21 mouse cellular contexts compared by ENCODE assay signal in the genomic region with DNA sequence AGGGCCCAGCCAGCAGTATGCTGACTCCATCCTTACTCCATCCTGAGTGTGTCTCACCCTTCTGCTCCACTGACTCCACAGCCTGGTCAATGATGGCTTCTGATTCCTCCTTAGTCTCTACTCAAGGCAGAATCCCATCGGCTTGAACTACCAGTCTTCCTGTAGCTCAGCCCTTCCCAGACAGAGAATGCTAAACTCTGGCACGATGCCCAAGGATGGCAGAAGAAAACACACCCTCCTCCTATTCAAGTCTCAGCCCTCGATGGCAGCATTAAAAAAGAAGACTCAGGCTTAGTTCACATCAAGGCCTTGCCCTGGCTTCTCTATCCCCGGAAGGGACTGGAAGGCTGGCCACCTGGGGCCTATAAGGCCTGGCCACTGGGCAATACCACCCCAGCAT.
DNase-seq lines count a peak whose midpoint lies in the region; ATAC-seq and TF ChIP-seq lines count a peak whose summit lies in the region.
"Had no signal": no experiment of that assay in that cellular context is flagged by ENCODE, and none has a peak within 500 bp of the region (broad histone marks: within the 10 kb centered on the region; RNA-seq: fewer than 3 reads in every experiment).

No protein-coding gene starts in this region.

- no peak for ATAC-seq in forebrain, embryonic 14.5 days
- ATAC-seq in forebrain, embryonic 11.5 days (replicated peaks; ENCODE audit: low FRiP score), result no peak
- no peak for ATAC-seq in intestine, embryonic 15.5 days
- no peak for ATAC-seq in intestine, postnatal 0 days
- ATAC-seq in forebrain, postnatal 0 days, result peak; percentile 23; the same call in 1 of the 2 replicates
- ATAC-seq in liver, embryonic 11.5 days (replicated peaks; ENCODE audit: low FRiP score), result no peak
- ATAC-seq: activated CD4-positive, CD25-positive, alpha-beta regulatory T cell, adult 4 months; hindbrain, postnatal 0 days; Patski had no signal

- peaks cover 22% of the 10 kb centered on the region for H3K4me1 ChIP-seq in forebrain, embryonic 14.5 days (ENCODE audit: control insufficient read depth, insufficient read depth, low read length)
- H3K4me1 ChIP-seq in forebrain, embryonic 11.5 days (replicated peaks; ENCODE audit: control insufficient read depth, insufficient read depth, low read length), result peaks cover 15% of the 10 kb centered on the region
- peaks cover 15% of the 10 kb centered on the region for H3K4me1 ChIP-seq in intestine, embryonic 15.5 days (replicated peaks)
- no peaks in the 10 kb centered on the region for H3K4me1 ChIP-seq in intestine, postnatal 0 days (replicated peaks; ENCODE audit: control insufficient read depth, insufficient read depth, low read length)
- peaks cover 3% of the 10 kb centered on the region; the same call in 1 of the 2 replicates for H3K4me1 ChIP-seq in forebrain, postnatal 0 days (ENCODE audit: insufficient read depth)
- peaks cover 9% of the 10 kb centered on the region; the same call in 1 of the 2 replicates for H3K4me1 ChIP-seq in liver, embryonic 11.5 days (replicated peaks; ENCODE audit: control insufficient read depth, insufficient read depth, low read length)

- H3K27me3 ChIP-seq in forebrain, embryonic 14.5 days (replicated peaks; ENCODE audit: control insufficient read depth, insufficient read depth, low read length), result no peaks in the 10 kb centered on the region
- no peaks in the 10 kb centered on the region for H3K27me3 ChIP-seq in forebrain, embryonic 11.5 days (ENCODE audit: control insufficient read depth, insufficient read depth, low read length)
- H3K27me3 ChIP-seq in intestine, embryonic 15.5 days (replicated peaks), result no peaks in the 10 kb centered on the region
- no peaks in the 10 kb centered on the region for H3K27me3 ChIP-seq in intestine, postnatal 0 days (replicated peaks; ENCODE audit: control insufficient read depth, insufficient read depth, low read length)
- no peaks in the 10 kb centered on the region for H3K27me3 ChIP-seq in forebrain, postnatal 0 days (ENCODE audit: insufficient read depth, low read length)
- H3K27me3 ChIP-seq in liver, embryonic 11.5 days (replicated peaks; ENCODE audit: control insufficient read depth, insufficient read depth, low read length), result peaks cover 7% of the 10 kb centered on the region; the same call in 1 of the 2 replicates
- H3K27me3 ChIP-seq: CH12.LX had no signal

- no peaks in the 10 kb centered on the region for H3K36me3 ChIP-seq in forebrain, embryonic 14.5 days (ENCODE audit: control insufficient read depth, insufficient read depth, low read length)
- no peaks in the 10 kb centered on the region for H3K36me3 ChIP-seq in forebrain, embryonic 11.5 days (ENCODE audit: control insufficient read depth, insufficient read depth, low read length)
- no peaks in the 10 kb centered on the region for H3K36me3 ChIP-seq in intestine, embryonic 15.5 days
- no peaks in the 10 kb centered on the region for H3K36me3 ChIP-seq in intestine, postnatal 0 days (ENCODE audit: control insufficient read depth, insufficient read depth)
- H3K36me3 ChIP-seq in forebrain, postnatal 0 days (ENCODE audit: insufficient read depth), result no peaks in the 10 kb centered on the region
- H3K36me3 ChIP-seq in liver, embryonic 11.5 days (ENCODE audit: control insufficient read depth, insufficient read depth, low read length), result no peaks in the 10 kb centered on the region
- H3K36me3 ChIP-seq: hindbrain, embryonic 13.5 days had no signal

- TF ChIP-seq POLR2A in brain, embryonic 14.5 days (IDR thresholded peaks at IDR 0.05; ENCODE audit: borderline replicate concordance, extremely low read depth, insufficient read depth, insufficient read length, poor library complexity, severe bottlenecking), result no peak

- peak; percentile 61 for DNase-seq in forebrain, embryonic 14.5 days (ENCODE audit: low spot score)
- no peak for DNase-seq in forebrain, embryonic 11.5 days (ENCODE audit: low spot score)
- DNase-seq in brain, embryonic 14.5 days (ENCODE audit: low read depth), result peak; percentile 66
- DNase-seq in forebrain, postnatal 0 days, result peak; percentile 60
- DNase-seq in lung, postnatal 36 days, result no peak
- no peak for DNase-seq in liver, embryonic 11.5 days (ENCODE audit: low spot score)
- DNase-seq: adrenal gland, postnatal 14 days; cerebellum, adult 11 months; cerebellum, adult 9-10 months; cerebellum, postnatal 25 days; gastrocnemius, postnatal 14 days; heart, adult 2 months; heart, postnatal 10 days; kidney, adult 8-10 months had no signal

- no peak overlapping the region for H3K27ac ChIP-seq in forebrain, embryonic 14.5 days (ENCODE audit: low read depth, low read length)
- H3K27ac ChIP-seq in forebrain, embryonic 11.5 days (ENCODE audit: low read depth, low read length), result no peak overlapping the region
- H3K27ac ChIP-seq in intestine, embryonic 15.5 days, result peak overlapping the region; percentile 88
- no peak overlapping the region for H3K27ac ChIP-seq in intestine, postnatal 0 days (ENCODE audit: low read depth, low read length)
- no peak overlapping the region for H3K27ac ChIP-seq in forebrain, postnatal 0 days (ENCODE audit: low read depth, low read length)
- H3K27ac ChIP-seq in liver, embryonic 11.5 days (ENCODE audit: low read depth, low read length), result no peak overlapping the region
- H3K27ac ChIP-seq: heart, adult 2 months; hindbrain, embryonic 13.5 days; hindbrain, postnatal 0 days had no signal

- no peak for TF ChIP-seq CTCF in intestine, postnatal 0 days (IDR thresholded peaks at IDR 0.05; ENCODE audit: low read depth)
- TF ChIP-seq CTCF in brain, embryonic 14.5 days (IDR thresholded peaks at IDR 0.05; ENCODE audit: borderline replicate concordance, extremely low read depth, insufficient read depth, insufficient read length), result no peak
- TF ChIP-seq CTCF in forebrain, postnatal 0 days (IDR thresholded peaks at IDR 0.05; ENCODE audit: low read depth), result no peak

- H3K4me3 ChIP-seq in forebrain, embryonic 14.5 days (ENCODE audit: low read depth, low read length), result no peak overlapping the region
- H3K4me3 ChIP-seq in forebrain, embryonic 11.5 days (ENCODE audit: low read depth, low read length), result no peak overlapping the region
- no peak overlapping the region for H3K4me3 ChIP-seq in intestine, embryonic 15.5 days (replicated peaks)
- H3K4me3 ChIP-seq in intestine, postnatal 0 days (ENCODE audit: low read depth, low read length), result no peak overlapping the region
- no peak overlapping the region for H3K4me3 ChIP-seq in forebrain, postnatal 0 days (ENCODE audit: low read depth, low read length)
- H3K4me3 ChIP-seq in liver, embryonic 11.5 days (ENCODE audit: low read depth, low read length), result no peak overlapping the region
- H3K4me3 ChIP-seq: heart, adult 2 months; hindbrain, embryonic 13.5 days had no signal

- no peak overlapping the region for H3K4me2 ChIP-seq in forebrain, embryonic 14.5 days (ENCODE audit: low read length)
- no peak overlapping the region for H3K4me2 ChIP-seq in forebrain, embryonic 11.5 days (ENCODE audit: low read depth, low read length, severe bottlenecking)
- H3K4me2 ChIP-seq in intestine, embryonic 15.5 days (replicated peaks), result no peak overlapping the region
- H3K4me2 ChIP-seq in intestine, postnatal 0 days (replicated peaks; ENCODE audit: low read depth), result no peak overlapping the region
- no peak overlapping the region for H3K4me2 ChIP-seq in forebrain, postnatal 0 days (ENCODE audit: low read depth)
- H3K4me2 ChIP-seq in liver, embryonic 11.5 days, result no peak overlapping the region
- H3K4me2 ChIP-seq: hindbrain, embryonic 13.5 days had no signal

- WGBS in forebrain, embryonic 14.5 days, result 57% methylated on average over 4 of the region's 4 CpGs
- 91% methylated on average over 4 of the region's 4 CpGs for WGBS in forebrain, embryonic 11.5 days
- 80% methylated on average over 4 of the region's 4 CpGs for WGBS in intestine, embryonic 15.5 days
- 64% methylated on average over 4 of the region's 4 CpGs for WGBS in intestine, postnatal 0 days
- WGBS in forebrain, postnatal 0 days, result 38% methylated on average over 4 of the region's 4 CpGs
- 82% methylated on average over 4 of the region's 4 CpGs for WGBS in liver, embryonic 11.5 days

- H3K9me3 ChIP-seq in forebrain, embryonic 14.5 days (replicated peaks; ENCODE audit: control insufficient read depth, low read length), result 0 out of 2 replicates have a peak, but pooled peaks cover 2% of the 10 kb centered on the region
- H3K9me3 ChIP-seq in forebrain, embryonic 11.5 days (ENCODE audit: control insufficient read depth, low read length), result no peaks in the 10 kb centered on the region; the same call in 1 of the 2 replicates
- no peaks in the 10 kb centered on the region for H3K9me3 ChIP-seq in intestine, embryonic 15.5 days
- H3K9me3 ChIP-seq in intestine, postnatal 0 days (ENCODE audit: control insufficient read depth), result no peaks in the 10 kb centered on the region
- no peaks in the 10 kb centered on the region for H3K9me3 ChIP-seq in forebrain, postnatal 0 days (ENCODE audit: low read length)
- no peaks in the 10 kb centered on the region for H3K9me3 ChIP-seq in liver, embryonic 11.5 days (ENCODE audit: control insufficient read depth, low read length)
- H3K9me3 ChIP-seq: hindbrain, embryonic 13.5 days had no signal

- no peak overlapping the region for H3K9ac ChIP-seq in forebrain, embryonic 14.5 days (ENCODE audit: low read length)
- no peak overlapping the region for H3K9ac ChIP-seq in forebrain, embryonic 11.5 days (ENCODE audit: low read length)
- no peak overlapping the region for H3K9ac ChIP-seq in intestine, embryonic 15.5 days
- no peak overlapping the region for H3K9ac ChIP-seq in intestine, postnatal 0 days (ENCODE audit: low read depth, low read length)
- no peak overlapping the region for H3K9ac ChIP-seq in forebrain, postnatal 0 days
- no peak overlapping the region for H3K9ac ChIP-seq in liver, embryonic 11.5 days (ENCODE audit: low read depth, low read length)
- H3K9ac ChIP-seq: hindbrain, embryonic 13.5 days had no signal

Comparison
In these comparisons a context has a peak if more than half of its experiments do, and no peak if none do; other contexts are left out.
1. DNase-seq: peak in forebrain, embryonic 14.5 days (single experiment), brain, embryonic 14.5 days (single experiment) and forebrain, postnatal 0 days (single experiment); none in forebrain, embryonic 11.5 days (single experiment), lung, postnatal 36 days (single experiment) and liver, embryonic 11.5 days (single experiment).